18 mouse cellular contexts compared by ENCODE assay signal in genomic region chr9:121436501-121436900, GRCm38 (mm10). TPM values are rescaled to one million over a fixed set of nuclear protein-coding genes. Genes with fewer than 3 reads are reported as not detected.
DNase-seq lines count a peak whose midpoint lies in the region; ATAC-seq and TF ChIP-seq lines count a peak whose summit lies in the region.
"Had no signal": no experiment of that assay in that cellular context is flagged by ENCODE, and none has a peak within 500 bp of the region (broad histone marks: within the 10 kb centered on the region; RNA-seq: fewer than 3 reads in every experiment).

No protein-coding gene starts in this region.

- DNase-seq in heart, postnatal 4 days, result no peak
- DNase-seq in liver, adult 2 months (ENCODE audit: extremely low read depth, low read depth, low spot score), result peak; percentile 42
- no peak for DNase-seq in liver, postnatal 0 days
- DNase-seq in left cerebral cortex, postnatal 4 days, result no peak
- DNase-seq: adrenal gland, postnatal 10 days; cerebellum, adult 9-10 months; kidney, postnatal 4 days; lung, embryonic 14.5 days; retina, postnatal 1 day; thymus, postnatal 25 days had no signal

- peaks cover 18% of the 10 kb centered on the region; the same call in 1 of the 2 replicates for H3K79me2 ChIP-seq in liver, adult 2 months (ENCODE audit: control insufficient read depth, insufficient read depth, low read length)

- no peak for TF ChIP-seq EP300 in liver, postnatal 0 days (IDR thresholded peaks at IDR 0.05; ENCODE audit: low read depth)

- no peaks in the 10 kb centered on the region for H3K27me3 ChIP-seq in heart, embryonic 13.5 days (replicated peaks)
- H3K27me3 ChIP-seq in liver, adult 2 months (ENCODE audit: control insufficient read depth, insufficient read depth, low read length), result no peaks in the 10 kb centered on the region
- H3K27me3 ChIP-seq in liver, postnatal 0 days (ENCODE audit: insufficient read depth, low read length), result no peaks in the 10 kb centered on the region
- no peaks in the 10 kb centered on the region for H3K27me3 ChIP-seq in intestine, embryonic 16.5 days (replicated peaks; ENCODE audit: control insufficient read depth, insufficient read depth, low read length)
- H3K27me3 ChIP-seq in small intestine, adult 2 months (ENCODE audit: control insufficient read depth, insufficient read depth, low read length), result no peaks in the 10 kb centered on the region
- H3K27me3 ChIP-seq: forebrain, embryonic 15.5 days had no signal

- H3K27ac ChIP-seq in heart, embryonic 13.5 days (replicated peaks), result peak overlapping the region; percentile 75
- H3K27ac ChIP-seq in liver, adult 2 months (replicated peaks; ENCODE audit: insufficient read depth, low read depth, low read length), result no peak overlapping the region
- no peak overlapping the region for H3K27ac ChIP-seq in liver, postnatal 0 days (ENCODE audit: low read depth)
- peak overlapping the region; percentile 82 for H3K27ac ChIP-seq in intestine, embryonic 16.5 days (ENCODE audit: low read length)
- H3K27ac ChIP-seq in small intestine, adult 2 months (ENCODE audit: insufficient read depth, low read depth, low read length), result peak overlapping the region; percentile 98
- H3K27ac ChIP-seq: forebrain, embryonic 15.5 days; hindbrain, embryonic 10.5 days; limb, embryonic 10.5 days had no signal

- no peaks in the 10 kb centered on the region for H3K9me3 ChIP-seq in heart, embryonic 13.5 days
- H3K9me3 ChIP-seq in liver, postnatal 0 days (ENCODE audit: low read length), result no peaks in the 10 kb centered on the region
- H3K9me3 ChIP-seq in intestine, embryonic 16.5 days (ENCODE audit: control insufficient read depth, low read length), result no peaks in the 10 kb centered on the region
- H3K9me3 ChIP-seq: forebrain, embryonic 15.5 days; hindbrain, embryonic 10.5 days; limb, embryonic 10.5 days had no signal

- H3K4me2 ChIP-seq in heart, embryonic 13.5 days, result no peak overlapping the region
- H3K4me2 ChIP-seq in liver, postnatal 0 days (ENCODE audit: low read depth, low read length), result no peak overlapping the region
- no peak overlapping the region for H3K4me2 ChIP-seq in intestine, embryonic 16.5 days (ENCODE audit: low read depth, low read length)
- H3K4me2 ChIP-seq: forebrain, embryonic 15.5 days; lung, embryonic 14.5 days had no signal

- intact Hi-C loops in left cerebral cortex, postnatal 4 days (cut with DNase I), result no loop called here

- no peak overlapping the region for H3K4me3 ChIP-seq in heart, embryonic 13.5 days
- H3K4me3 ChIP-seq in liver, adult 2 months (ENCODE audit: insufficient read depth, low read depth, low read length), result no peak overlapping the region
- no peak overlapping the region for H3K4me3 ChIP-seq in liver, postnatal 0 days (ENCODE audit: low read depth, low read length)
- H3K4me3 ChIP-seq in intestine, embryonic 16.5 days (ENCODE audit: low read length), result no peak overlapping the region
- H3K4me3 ChIP-seq in small intestine, adult 2 months (ENCODE audit: low read depth, low read length), result no peak overlapping the region
- H3K4me3 ChIP-seq: forebrain, embryonic 15.5 days; hindbrain, embryonic 10.5 days; limb, embryonic 10.5 days had no signal

- ATAC-seq in heart, embryonic 13.5 days (ENCODE audit: extremely low read depth, insufficient number of reproducible peaks, low FRiP score, low TSS enrichment), result no peak
- no peak for ATAC-seq in liver, postnatal 0 days
- ATAC-seq in intestine, embryonic 16.5 days, result peak; percentile 93
- ATAC-seq: forebrain, embryonic 15.5 days had no signal

- TF ChIP-seq CTCF in liver, adult 2 months (IDR thresholded peaks at IDR 0.05; ENCODE audit: low read depth, low read length), result no peak
- TF ChIP-seq CTCF in liver, postnatal 0 days (IDR thresholded peaks at IDR 0.05; ENCODE audit: low read depth), result no peak
- no peak for TF ChIP-seq CTCF in small intestine, adult 2 months (IDR thresholded peaks at IDR 0.05; ENCODE audit: extremely low read depth, insufficient read length, insufficient replicate concordance, low read depth, low read length)

- peaks cover 21% of the 10 kb centered on the region for H3K36me3 ChIP-seq in heart, embryonic 13.5 days
- peaks cover 10% of the 10 kb centered on the region; the same call in 1 of the 2 replicates for H3K36me3 ChIP-seq in liver, adult 2 months (ENCODE audit: control insufficient read depth, insufficient read depth, low read length)
- H3K36me3 ChIP-seq in liver, postnatal 0 days (replicated peaks; ENCODE audit: insufficient read depth, low read length), result 0 out of 2 replicates have a peak, but pooled peaks cover 4% of the 10 kb centered on the region
- no peaks in the 10 kb centered on the region; the same call in 1 of the 2 replicates for H3K36me3 ChIP-seq in intestine, embryonic 16.5 days (ENCODE audit: control insufficient read depth, insufficient read depth, low read length)
- H3K36me3 ChIP-seq in small intestine, adult 2 months (ENCODE audit: control insufficient read depth, insufficient read depth, low read length), result peaks cover 31% of the 10 kb centered on the region
- H3K36me3 ChIP-seq: limb, embryonic 10.5 days had no signal

- no peak for TF ChIP-seq POLR2A in liver, adult 2 months (IDR thresholded peaks at IDR 0.05; ENCODE audit: extremely low read depth, insufficient read depth, low read length)
- TF ChIP-seq POLR2A in small intestine, adult 2 months (IDR thresholded peaks at IDR 0.05; ENCODE audit: low read depth, low read length), result 0 out of 2 replicates have a peak, but pooled peaks have one; percentile 34

- H3K4me1 ChIP-seq in heart, embryonic 13.5 days, result peaks cover 41% of the 10 kb centered on the region
- H3K4me1 ChIP-seq in liver, adult 2 months (ENCODE audit: control insufficient read depth, insufficient read depth, low read length), result peaks cover 14% of the 10 kb centered on the region
- peaks cover 19% of the 10 kb centered on the region for H3K4me1 ChIP-seq in liver, postnatal 0 days (ENCODE audit: insufficient read depth)
- H3K4me1 ChIP-seq in intestine, embryonic 16.5 days (ENCODE audit: control insufficient read depth, insufficient read depth, low read length), result peaks cover 6% of the 10 kb centered on the region
- peaks cover 37% of the 10 kb centered on the region for H3K4me1 ChIP-seq in small intestine, adult 2 months (ENCODE audit: control insufficient read depth, insufficient read depth, insufficient read length, low read length)
- H3K4me1 ChIP-seq: limb, embryonic 10.5 days had no signal

- 11% methylated on average over 1 of the region's 1 CpGs for whole genome bisulfite sequencing in heart, embryonic 13.5 days
- 24% methylated on average over 1 of the region's 1 CpGs for WGBS in liver, adult 2 months
- WGBS in liver, postnatal 0 days (ENCODE audit: insufficient replicate concordance), result 43% methylated on average over 1 of the region's 1 CpGs
- WGBS in intestine, embryonic 16.5 days, result 21% methylated on average over 1 of the region's 1 CpGs
- WGBS in small intestine, adult 2 months, result 44% methylated on average over 1 of the region's 1 CpGs

- peak overlapping the region; percentile 50; the same call in 1 of the 2 replicates for H3K9ac ChIP-seq in heart, embryonic 13.5 days
- no peak overlapping the region for H3K9ac ChIP-seq in liver, adult 2 months (ENCODE audit: low read depth, low read length)
- H3K9ac ChIP-seq in liver, postnatal 0 days (replicated peaks), result no peak overlapping the region; the same call in 1 of the 2 replicates
- H3K9ac ChIP-seq in intestine, embryonic 16.5 days (ENCODE audit: low read depth, low read length), result peak overlapping the region; percentile 13; the same call in 1 of the 2 replicates
- H3K9ac ChIP-seq: forebrain, embryonic 15.5 days; lung, embryonic 14.5 days had no signal

RNA-seq across cellular contexts. Expression of gene Cck, which starts 59.0 kb away (rescaled TPM):
- polyA plus RNA-seq in heart, embryonic 13.5 days (2015; fragmentation: Nextera tagmentation; extraction: Ambion mirVana), result 0.62 and 0.75 TPM in 2 replicates
- under 1 TPM in 1 of 2 experiments, not detected in 1; 0.64 TPM for total RNA-seq in heart, postnatal 4 days (2021)
- total RNA-seq in liver, adult 2 months (2014; rRNA removed), result not detected in 2 replicates
- polyA plus RNA-seq in liver, adult 2 months (2012; rRNA removed), result not detected in 2 replicates
- not detected in 2 replicates for polyA plus RNA-seq in liver, postnatal 0 days (2015; fragmentation: Nextera tagmentation; extraction: Ambion mirVana)
- 65.7 and 70.7 TPM in 2 replicates for polyA plus RNA-seq in intestine, embryonic 16.5 days (2015; fragmentation: Nextera tagmentation; extraction: Ambion mirVana)
- polyA plus RNA-seq in small intestine, adult 2 months (2012; rRNA removed), result 168 and 248 TPM in 2 replicates
- total RNA-seq in left cerebral cortex, postnatal 4 days (2021), result 100 to 1,000 TPM; 175 to 187 TPM
- total RNA-seq: gastrocnemius, adult 18-20 months; monocyte, adult 5-6 weeks had no signal
- polyA plus RNA-seq: lung, embryonic 14.5 days had no signal

Comparison
In these comparisons a context has a peak if more than half of its experiments do, and no peak if none do; other contexts are left out.
1. H3K27ac ChIP-seq: peak in heart, embryonic 13.5 days (single experiment), intestine, embryonic 16.5 days (single experiment) and small intestine, adult 2 months (single experiment); none in liver, adult 2 months (single experiment) and liver, postnatal 0 days (single experiment).
2. H3K9ac ChIP-seq: peak in heart, embryonic 13.5 days (single experiment) and intestine, embryonic 16.5 days (single experiment); none in liver, adult 2 months (single experiment) and liver, postnatal 0 days (single experiment).
3. RNA of gene Cck, which starts 59.0 kb away (polyA plus RNA-seq): 168 to 248 TPM in small intestine, adult 2 months and 65.7 to 70.7 TPM in intestine, embryonic 16.5 days; 0.62 to 0.75 TPM in heart, embryonic 13.5 days, not detected in liver, adult 2 months and not detected in liver, postnatal 0 days; every median in the first group is over 10 times any median in the second.